Mouse (Mus musculus) kidney, adult 11 months (tissue): ENCODE measurements around the gene Gpr180.
A peak's percentile ranks its signal among the peaks of the same experiment; 100 is the strongest.
"Not testable (repeated sequence)": the region's sequence is repeated elsewhere in the genome, so short reads cannot be mapped to it uniquely, and the experiment has no call there.

ENCODE experiments used
- DNase-seq: peaks from one replicate; pipeline ENCODE4 v3.0.0; 2022

Gene Gpr180

GRCm38 (mm10) chr14:118156056-118156455 lies 19.1 kb downstream of the Gpr180 start:
- DNase-seq = not testable (repeated sequence)

DNA sequence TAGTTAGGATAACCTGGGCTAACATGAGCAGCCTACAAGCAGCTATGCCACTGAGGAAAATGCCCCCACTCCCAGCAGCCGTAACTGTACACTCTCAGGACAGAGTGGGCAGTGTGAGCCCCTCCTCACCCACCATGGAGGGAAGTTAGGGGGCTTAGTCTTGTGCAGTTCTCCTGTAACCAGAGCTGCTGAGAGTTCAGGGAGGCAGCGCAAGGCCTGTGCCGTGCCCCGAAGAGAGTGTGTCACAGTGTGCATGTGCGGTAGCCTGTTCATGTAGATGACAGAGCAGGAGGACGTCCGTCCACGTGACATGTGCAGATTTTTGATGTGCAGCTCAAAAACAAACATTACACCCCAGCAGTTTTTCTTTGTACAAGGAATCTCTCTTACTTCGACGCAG lies 19.8 kb downstream of the Gpr180 start:
- DNase-seq = no peak

DNA sequence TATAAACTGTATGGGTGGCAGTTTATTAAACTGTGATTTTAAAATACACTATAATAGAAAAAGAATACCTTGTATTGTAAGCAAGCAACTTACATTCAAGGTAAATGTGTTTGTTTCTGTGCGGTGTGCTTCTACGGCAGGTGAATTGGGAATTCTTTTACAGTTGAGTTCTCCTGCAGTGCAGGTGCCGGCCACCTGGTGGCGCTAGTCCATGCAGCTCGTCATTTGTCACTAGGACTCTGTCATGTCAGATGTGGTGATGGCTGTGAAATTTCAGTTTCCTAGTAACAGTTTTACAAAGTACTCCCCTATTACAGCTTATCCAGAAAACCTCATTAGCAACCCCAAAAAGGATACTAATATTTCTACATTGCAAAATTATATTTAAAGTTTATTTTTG lies 20.2 kb downstream of the Gpr180 start:
- no peak for DNase-seq

GRCm38 (mm10) chr14:118161751-118162150 lies 24.8 kb downstream of the Gpr180 start:
- DNase-seq = no peak

DNA sequence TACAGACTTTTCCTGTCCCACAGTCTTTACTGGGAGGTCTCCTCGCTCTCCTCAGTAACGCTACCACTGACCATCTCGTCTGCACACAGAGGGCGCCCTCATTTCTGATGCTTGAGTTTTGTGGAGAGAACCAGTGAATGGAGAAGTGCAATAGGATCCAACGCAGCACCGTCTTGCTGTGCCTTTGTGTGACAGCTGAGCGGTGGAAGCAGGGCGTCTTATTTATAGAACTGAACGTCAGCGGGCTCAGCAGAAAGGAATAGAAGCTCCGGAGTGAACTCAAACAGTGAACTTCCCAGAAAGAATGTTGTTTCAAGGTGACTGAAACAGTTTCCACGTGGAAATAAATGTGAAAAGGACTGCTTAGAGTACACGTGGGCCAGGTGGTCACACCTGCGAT lies 25.7 kb downstream of the Gpr180 start:
- no peak for DNase-seq

- DNase-seq = no peak
Observed at GRCm38 (mm10) chr14:118168776-118169175, 31.8 kb downstream of the Gpr180 start.

- no peak for DNase-seq
Observed at GRCm38 (mm10) chr14:118173590-118174203, 36.7 kb downstream of the Gpr180 start.

DNA sequence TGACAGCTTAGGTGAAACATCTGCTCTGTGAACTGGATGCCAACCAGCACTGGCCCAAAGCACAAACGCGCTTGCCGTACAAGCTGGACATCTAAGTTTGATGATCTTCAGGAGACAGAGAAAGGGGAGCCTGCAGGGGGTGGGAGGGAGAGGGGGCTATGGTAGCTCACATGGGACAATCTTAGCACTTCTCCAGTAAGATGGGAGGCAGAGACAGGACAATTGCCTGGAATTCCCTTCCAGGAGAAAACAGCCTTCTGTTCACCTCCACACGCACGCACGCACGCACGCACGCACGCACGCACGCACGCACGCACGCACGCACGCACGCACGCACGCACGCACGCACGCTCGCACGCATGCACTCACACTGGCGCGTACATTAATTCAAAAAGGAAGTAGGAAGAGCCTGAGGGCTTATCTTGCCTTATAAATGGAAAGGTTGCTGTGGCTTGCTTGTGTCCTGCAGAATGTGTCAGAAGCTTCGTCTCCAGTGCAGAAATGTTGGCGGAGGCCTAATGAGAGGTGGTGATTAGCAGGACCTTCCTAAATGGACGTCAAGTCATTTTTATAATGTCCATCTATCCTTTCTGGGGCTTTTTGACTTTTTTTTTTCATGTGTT lies 38.2 kb downstream of the Gpr180 start:
- DNase-seq = no peak

DNA sequence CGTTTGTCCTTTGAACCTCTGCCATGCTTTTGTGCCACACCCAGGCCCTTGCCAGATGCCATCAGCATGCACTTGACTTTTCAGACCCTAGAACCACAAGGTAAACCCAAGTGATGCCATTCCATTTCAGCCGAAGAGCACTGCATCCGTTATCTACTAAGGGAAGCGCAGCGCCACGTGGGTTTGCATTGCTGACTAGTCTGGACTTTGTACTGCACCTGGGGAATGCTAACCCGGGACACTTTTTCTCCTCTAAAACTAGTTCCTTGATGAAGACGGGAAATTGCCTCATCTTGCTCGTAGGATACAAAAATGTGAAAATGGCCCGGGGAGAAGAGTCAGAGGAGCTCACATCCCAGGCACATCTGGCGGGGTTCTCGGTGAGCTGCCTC lies 38.7 kb downstream of the Gpr180 start:
- DNase-seq = no peak

GRCm38 (mm10) chr14:118179251-118179650 lies 42.3 kb downstream of the Gpr180 start:
- DNase-seq = no peak

GRCm38 (mm10) chr14:118179701-118180100 lies 42.7 kb downstream of the Gpr180 start:
- DNase-seq = no peak

DNA sequence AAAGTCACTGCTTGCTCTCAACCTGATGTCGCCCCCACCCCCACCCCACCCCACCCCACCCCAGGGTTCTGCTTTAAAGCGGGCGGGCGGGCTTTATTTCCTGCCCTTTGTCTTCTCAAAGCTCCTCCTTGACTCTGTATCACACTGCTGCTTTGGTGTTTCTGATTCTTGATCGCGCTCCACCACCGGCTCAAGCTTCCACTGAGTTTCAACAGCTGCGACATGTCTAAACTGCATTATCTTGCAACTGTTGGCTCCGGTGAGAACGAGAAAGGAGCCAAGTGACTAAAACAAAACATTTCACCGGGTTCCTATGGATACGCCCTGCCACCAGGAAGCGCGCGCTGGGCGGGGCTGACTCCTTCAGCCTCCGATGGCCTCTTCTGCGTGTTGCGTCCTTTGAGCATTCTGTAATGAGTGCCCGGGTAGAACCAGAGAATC lies 43.2 kb downstream of the Gpr180 start:
- peak; percentile 34 for DNase-seq

- DNase-seq = peak; percentile 15
Observed at GRCm38 (mm10) chr14:118180711-118181177, 43.8 kb downstream of the Gpr180 start.

DNA sequence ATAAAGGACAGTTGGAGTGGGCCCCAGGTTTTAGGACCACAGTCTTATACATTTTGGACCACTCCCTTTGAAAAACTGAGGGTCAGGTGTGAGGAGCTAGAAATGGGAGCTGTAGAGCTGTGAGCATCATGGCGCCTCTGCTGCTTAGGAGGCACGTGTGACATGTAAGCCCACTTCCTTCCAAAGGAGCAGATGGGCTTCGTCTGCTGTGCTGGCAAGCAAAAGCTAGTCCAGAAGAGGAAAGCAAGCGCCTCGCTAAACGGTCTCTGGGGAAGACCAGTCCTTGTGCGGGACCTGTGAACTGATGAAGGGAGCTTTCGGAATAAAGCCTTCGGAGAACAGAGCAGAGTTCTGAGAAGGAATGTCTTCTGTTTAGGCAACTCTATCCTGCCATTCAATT lies 54.5 kb downstream of the Gpr180 start:
- no peak for DNase-seq

DNA sequence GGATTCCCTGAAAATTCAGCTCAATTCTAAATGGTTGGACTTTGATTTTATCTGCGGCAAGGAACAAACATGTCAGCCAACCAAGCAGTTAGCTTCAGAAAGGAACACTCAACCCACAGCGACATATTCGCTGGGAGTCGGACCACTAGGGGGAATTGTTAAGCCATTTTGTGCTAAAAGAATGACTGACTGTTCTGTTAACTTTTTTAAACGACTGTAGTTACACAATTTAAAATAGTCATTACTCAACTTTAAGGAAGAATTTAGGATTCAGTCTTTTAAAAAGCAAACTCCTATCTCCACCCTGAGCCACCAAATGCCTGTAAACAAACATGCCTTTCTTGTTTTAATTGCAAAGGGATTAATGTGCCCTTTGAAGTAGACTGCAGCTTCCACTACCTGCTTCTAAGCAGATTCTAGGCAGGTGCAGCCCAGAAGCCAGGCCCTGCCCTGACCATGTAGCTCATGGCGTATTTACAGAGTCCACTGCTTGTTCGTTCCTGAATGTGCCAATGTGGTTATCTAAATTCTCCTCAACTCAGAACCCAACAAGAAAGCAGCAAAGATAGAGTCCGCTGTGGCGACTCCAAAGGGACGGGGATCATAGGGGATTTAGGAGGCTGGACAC lies 56.2 kb downstream of the Gpr180 start:
- no peak for DNase-seq

DNA sequence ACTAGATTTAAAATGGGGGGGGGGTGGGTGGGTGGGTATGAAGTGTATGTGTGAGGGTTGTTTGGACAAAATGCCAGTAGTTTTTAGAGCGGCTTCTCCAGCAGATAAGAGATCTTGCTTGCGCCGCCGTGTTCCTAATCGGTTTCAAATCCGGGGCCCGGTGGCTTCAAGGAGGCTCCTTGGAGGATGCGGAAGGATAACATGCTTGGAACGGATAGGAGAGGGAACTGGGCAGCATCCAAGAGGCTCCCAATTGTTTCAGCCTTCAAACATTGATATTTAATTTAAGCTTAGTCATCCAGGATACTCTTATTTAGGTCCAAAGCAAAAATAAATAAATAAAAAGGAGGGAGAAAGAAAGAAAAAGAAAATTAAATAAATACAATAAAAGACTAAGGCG lies 56.7 kb downstream of the Gpr180 start:
- no peak for DNase-seq

DNA sequence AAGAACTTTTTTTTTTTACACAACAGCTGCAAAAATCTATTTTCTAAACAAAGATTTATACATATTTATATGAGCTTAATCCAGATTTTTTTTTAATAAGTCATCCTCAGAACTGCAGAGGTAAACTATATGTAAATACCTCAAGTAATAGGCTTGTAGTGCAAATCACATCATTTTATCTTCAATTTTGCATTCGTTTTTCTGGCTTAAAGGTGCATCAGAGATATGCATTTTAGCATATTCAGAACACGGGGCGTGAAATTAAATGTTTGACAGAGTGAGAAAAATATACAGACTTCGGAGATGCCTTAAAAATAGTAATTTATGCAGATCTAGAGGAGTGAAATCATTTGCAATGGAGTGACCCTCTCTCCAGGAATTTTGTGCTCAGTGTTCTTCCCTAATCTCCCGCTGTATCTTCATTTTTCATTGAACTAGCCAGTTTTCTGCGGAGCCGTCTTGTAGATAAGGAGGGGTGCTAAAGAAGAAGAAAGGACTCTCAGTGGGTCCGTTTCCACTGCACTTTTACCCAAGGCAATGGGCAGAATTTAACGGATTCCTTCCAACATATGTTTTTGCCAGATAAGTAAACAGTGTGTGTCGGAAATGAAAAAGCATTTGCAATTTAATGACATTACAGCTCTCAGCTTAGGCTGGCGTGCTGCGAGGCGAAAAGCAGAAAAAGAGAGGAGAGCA lies 57.4 kb downstream of the Gpr180 start:
- DNase-seq = no peak

GRCm38 (mm10) chr14:118197063-118197462 lies 60.1 kb downstream of the Gpr180 start:
- DNase-seq = no peak

GRCm38 (mm10) chr14:118200731-118201130 lies 63.8 kb downstream of the Gpr180 start:
- no peak for DNase-seq

GRCm38 (mm10) chr14:118202006-118202405 lies 65.0 kb downstream of the Gpr180 start:
- DNase-seq = no peak

- DNase-seq = no peak
Observed at GRCm38 (mm10) chr14:118203031-118203430, 66.1 kb downstream of the Gpr180 start.

DNA sequence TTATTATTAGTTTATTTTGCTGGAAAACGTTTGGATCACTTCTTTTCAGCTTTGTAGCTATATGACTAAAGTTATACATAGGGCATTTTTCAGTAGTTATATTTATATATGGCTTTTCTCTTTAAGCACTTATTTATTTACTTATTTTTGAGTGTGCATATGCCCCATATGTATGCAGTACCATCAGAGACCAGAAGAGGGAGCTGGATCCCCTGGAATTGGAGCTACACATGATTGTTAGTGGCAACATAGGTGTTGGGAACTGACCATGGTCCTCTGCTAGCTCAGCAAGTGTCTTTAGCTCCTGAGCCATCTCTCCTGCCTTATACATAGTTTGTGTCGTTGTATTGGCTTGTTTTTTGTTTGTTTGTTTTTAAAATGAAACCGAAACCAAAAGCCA lies 70.4 kb downstream of the Gpr180 start:
- no peak for DNase-seq

GRCm38 (mm10) chr14:118209642-118210041 lies 72.7 kb downstream of the Gpr180 start:
- DNase-seq = no peak
